Mouse (Mus musculus) gastrocnemius, postnatal 14 days (tissue): ENCODE results near the gene Vav1. TPM values are rescaled to one million over a fixed set of nuclear protein-coding genes. Genes with fewer than 3 reads are reported as not detected.
A peak's percentile ranks its signal among the peaks of the same experiment; 100 is the strongest.
"Not testable (repeated sequence)": the region's sequence is repeated elsewhere in the genome, so short reads cannot be mapped to it uniquely, and the experiment has no call there.

ENCODE experiments used
- DNase-seq: peaks from one replicate; pipeline ENCODE4 v3.0.0; 2021; ENCODE audit warnings: mixed read lengths
- intact Hi-C: fragments of 180-260 bp; cut with DNase I; formaldehyde crosslinking; loops from one replicate; pipeline ENCODE4 v1.15.1; 2025; ENCODE audit warnings: low total_unique reads
- total RNA-seq, 2 experiments: library from RNA; stranded (reverse); gene quantifications; 2 replicates each; pipeline ENCODE4 v1.2.3; 2021

Gene Vav1
- total RNA-seq, 2 experiments from 2014 or later, result 0.66 to 0.93 TPM

GRCm38 (mm10) chr17:57275111-57275996 is 3.5 kb upstream of the Vav1 start:
- DNase-seq, result peak; percentile 91
- intact Hi-C loops, result loop anchor here (5.0 to 10.0 kb wide), 2 partner anchors 58 to 471 kb away; no protein-coding TSS in a partner anchor

- intact Hi-C loops, result loop anchor here (2.0 to 10.0 kb wide), 3 partner anchors 27 to 471 kb away; partner anchors contain the start of genes Gpr108 and Trip10
Observed at GRCm38 (mm10) chr17:57275997-57276351, 2.9 kb upstream of the Vav1 start.

DNA sequence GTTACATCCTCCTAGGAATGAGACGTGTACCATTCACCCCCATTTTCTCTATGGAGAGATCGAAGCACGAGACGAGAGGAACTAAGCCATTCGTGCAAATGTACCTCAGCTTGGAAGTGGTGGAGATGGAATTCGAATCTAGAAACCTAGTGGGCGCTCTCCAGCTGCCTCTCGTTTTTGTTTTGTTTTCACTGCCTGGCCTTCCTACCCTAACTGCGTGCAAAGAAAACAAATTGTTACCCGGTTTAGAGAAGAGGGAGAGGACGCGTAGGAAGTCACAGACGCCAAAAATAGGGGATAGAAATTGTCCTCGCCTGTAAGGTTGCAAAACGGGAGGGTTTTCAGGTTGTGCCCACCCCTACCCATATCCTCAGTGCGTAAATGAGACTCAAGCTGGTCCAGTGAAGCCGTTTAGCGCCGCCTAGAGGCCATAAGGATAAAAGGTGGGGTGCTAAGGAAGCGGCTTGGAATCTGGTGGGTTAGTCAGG is 2.2 kb upstream of the Vav1 start:
- intact Hi-C loops, result loop anchor here (2.0 to 10.0 kb wide), 3 partner anchors 28 to 472 kb away; partner anchors contain the start of genes Gpr108 and Trip10
- peak; percentile 66 for DNase-seq

More at GRCm38 (mm10) chr17:57275997-57276351, 2.9 kb upstream of the Vav1 start:
- no peak for DNase-seq

DNA sequence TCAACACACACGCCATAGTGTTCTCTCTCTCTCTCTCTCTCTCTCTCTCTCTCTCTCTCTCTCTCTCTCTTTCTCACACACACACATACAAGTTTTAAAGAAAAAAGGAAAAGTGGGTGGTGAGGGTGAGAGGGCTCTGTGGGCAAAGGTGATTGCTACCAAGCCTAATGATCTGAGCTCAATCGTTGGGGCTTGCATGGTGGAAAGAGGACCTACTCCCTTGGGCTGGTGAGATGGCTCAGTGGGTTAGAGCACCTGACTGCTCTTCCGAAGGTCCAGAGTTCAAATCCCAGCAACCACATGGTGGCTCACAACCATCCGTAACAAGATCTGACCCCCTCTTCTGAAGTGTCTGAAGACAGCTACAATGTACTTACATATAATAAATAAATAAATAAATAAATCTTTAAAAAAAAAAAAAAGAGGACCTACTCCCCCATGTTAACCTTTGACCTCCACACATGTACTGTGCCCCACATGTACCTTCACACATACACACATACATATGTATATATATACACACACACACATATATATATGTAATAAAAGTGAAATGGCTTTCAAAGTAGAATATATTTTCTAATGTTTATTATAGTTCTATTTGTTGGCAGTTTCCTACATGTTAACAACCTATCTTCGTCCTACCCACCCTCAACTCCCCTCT is 1.2 kb upstream of the Vav1 start:
- intact Hi-C loops, result loop anchor here (2.0 to 10.0 kb wide), 3 partner anchors 29 to 473 kb away; partner anchors contain the start of genes Gpr108 and Trip10
- DNase-seq, result not testable (repeated sequence)

DNA sequence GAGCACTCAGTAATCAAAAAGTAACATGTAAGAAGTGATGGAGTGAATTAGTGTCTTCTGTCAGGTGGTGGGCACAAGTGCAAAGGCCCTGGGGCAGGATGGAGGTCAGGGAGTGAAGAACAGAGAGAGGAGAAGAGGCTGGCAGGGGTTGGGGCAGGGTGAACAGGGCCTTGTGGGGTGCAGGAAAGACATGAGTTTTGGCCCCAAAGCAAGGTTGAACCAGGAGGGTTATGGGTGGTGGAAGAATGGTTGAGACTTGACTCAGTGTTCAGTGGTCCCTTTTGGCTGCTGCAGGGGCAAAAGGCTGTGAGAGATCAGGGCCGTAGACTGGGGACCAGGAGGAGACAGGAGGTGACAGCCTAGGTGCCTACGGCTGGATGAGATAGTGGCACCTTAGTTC is 363 bp upstream of the Vav1 start:
- intact Hi-C loops, result loop anchor here (5.0 to 10.0 kb wide), 2 partner anchors 61 to 474 kb away; no protein-coding TSS in a partner anchor
- DNase-seq, result no peak

DNA sequence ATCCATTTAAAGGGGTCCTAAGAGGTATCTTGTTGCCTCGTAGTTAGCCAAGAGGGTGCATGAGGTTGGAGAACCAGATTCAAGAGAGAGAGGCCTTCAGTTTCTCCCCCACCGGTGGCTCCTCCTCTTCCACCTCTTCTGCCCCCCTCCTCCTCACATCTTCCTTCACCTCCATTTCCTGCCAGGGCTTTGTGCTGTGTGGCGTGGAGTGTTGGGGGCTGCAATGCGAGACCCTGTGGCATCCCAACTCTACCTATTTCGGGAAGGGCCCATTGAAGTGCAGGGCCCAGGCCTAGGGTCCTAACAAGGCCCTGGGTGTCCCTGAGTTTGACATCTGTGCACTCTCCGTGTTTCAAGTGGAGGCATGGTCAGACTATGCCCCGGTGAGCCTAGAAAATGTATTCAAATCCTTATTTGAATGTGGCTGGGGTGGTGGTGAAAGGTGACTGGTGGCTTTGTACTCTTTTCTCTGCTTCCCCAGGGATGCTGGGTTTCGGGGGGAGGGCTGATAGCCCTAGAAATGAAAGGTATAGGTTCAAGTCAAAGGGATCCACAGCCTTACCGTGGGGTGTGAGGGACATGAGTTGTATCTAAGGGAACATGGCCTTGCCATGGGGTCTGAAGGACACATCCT is 808 bp downstream of the Vav1 start:
- intact Hi-C loops, result loop anchor here (5.0 to 10.0 kb wide), 2 partner anchors 62 to 475 kb away; no protein-coding TSS in a partner anchor
- no peak for DNase-seq

DNA sequence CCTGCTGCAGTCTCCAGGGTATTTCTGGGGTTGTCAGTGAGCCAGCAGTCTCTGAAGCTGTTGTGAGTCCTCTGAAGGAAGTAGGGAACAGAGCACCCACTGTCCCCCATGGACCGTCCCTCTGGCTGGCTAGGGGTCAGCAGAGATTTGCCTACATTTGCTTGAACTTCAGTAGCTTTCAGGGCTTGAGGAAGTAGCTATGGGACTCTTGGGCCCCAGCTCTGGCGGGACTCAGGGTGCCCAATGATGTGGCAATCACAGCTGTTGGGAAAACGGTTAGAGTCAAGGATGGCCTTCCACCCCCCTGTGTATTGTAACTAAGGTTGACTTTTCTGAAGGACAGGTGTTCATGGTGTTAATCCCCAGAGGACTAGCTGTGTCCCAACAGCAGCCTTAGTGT is 1.5 kb downstream of the Vav1 start:
- intact Hi-C loops, result no loop called here
- DNase-seq, result no peak

DNA sequence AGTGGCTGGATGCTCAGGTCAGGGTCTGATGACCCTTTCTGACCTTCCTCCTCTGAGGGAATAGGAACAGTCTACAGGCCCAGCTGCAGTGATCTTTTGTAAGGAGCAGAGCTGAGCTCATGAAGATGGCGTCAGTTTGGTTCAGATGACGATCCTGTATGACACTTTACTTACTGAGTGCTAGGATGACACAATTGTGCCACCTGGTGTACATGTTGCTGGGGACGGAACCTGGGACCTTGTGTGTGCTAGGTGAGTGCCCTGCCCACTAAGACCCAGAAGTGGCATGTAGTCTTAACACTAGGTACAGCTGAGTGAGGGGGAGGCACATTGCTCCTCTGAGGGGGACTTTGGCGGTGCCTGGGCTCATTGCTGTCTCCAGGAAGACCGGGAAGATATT is 5.0 kb downstream of the Vav1 start:
- intact Hi-C loops, result no loop called here

DNA sequence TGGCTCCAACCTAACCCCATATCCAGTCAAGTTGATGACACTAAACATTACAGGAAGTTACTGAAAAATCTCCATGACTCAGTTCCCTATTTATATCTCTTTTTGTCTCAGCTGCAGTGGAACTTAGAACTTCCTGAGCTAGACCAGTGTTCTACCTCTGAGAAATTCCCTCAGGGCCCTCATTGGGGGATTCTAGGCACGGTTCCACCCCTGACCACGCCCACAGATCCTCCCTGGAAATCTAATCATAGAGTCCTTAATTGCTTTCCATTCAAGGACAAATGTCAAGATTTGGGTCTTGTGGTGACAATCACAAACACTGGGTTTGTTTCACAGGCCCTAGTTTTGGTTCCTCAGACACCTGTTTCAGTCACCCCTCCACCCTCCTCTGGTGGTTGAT is 6.2 kb downstream of the Vav1 start:
- intact Hi-C loops, result no loop called here

More for the DNA sequence above, 5.0 kb downstream of the Vav1 start:
- DNase-seq, result no peak

GRCm38 (mm10) chr17:57286718-57287355 is 7.9 kb downstream of the Vav1 start:
- DNase-seq, result no peak
- intact Hi-C loops, result no loop called here

More for the DNA sequence above, 6.2 kb downstream of the Vav1 start:
- no peak for DNase-seq

GRCm38 (mm10) chr17:57289252-57289651 is 10.4 kb downstream of the Vav1 start:
- intact Hi-C loops, result no loop called here
- no peak for DNase-seq

DNA sequence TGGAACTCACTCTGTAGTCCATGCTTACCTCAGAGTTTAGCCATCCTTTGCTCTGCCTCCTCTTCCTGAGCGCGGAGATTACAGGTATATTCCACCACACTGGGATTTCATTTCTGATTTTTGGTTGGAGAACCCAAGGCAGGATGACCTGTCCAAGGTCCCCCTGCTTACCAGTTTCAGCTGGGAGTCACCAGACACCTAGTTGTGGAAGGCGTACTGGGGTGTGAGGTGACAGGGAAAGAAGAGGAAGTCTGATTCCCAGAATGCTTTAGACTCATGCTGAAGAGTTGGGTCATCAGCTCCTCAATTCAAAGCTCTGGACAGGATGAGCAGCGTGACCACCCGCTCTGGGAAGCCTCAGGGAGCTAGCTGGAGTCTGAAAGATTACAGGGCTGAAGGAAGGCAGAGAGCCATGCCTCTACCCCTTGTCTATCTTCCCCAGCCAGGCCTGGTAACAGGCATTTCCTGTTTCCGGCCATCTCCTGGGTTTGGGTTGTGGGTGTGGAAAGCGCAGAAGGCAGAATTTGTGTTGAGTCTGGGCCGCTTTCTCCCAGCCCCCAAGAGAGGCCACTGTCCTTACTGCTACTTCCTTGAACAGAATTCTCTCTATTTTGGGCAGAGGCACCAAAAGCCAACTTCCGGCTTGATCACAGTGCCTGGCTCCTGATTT is 11.2 kb downstream of the Vav1 start:
- intact Hi-C loops, result no loop called here
- no peak for DNase-seq

GRCm38 (mm10) chr17:57290671-57291055 is 11.8 kb downstream of the Vav1 start:
- DNase-seq, result no peak
- intact Hi-C loops, result no loop called here

- intact Hi-C loops, result no loop called here
Observed at GRCm38 (mm10) chr17:57292302-57292701, 13.4 kb downstream of the Vav1 start.

GRCm38 (mm10) chr17:57292968-57293367 is 14.1 kb downstream of the Vav1 start:
- DNase-seq, result no peak
- intact Hi-C loops, result no loop called here

More at GRCm38 (mm10) chr17:57292302-57292701, 13.4 kb downstream of the Vav1 start:
- no peak for DNase-seq

GRCm38 (mm10) chr17:57295935-57296334 is 17.0 kb downstream of the Vav1 start:
- no peak for DNase-seq
- intact Hi-C loops, result no loop called here

GRCm38 (mm10) chr17:57297040-57297439 is 18.1 kb downstream of the Vav1 start:
- intact Hi-C loops, result no loop called here
- no peak for DNase-seq

GRCm38 (mm10) chr17:57305593-57305992 is 26.7 kb downstream of the Vav1 start:
- no peak for DNase-seq
- intact Hi-C loops, result no loop called here

GRCm38 (mm10) chr17:57307074-57307473 is 28.2 kb downstream of the Vav1 start:
- DNase-seq, result no peak
- intact Hi-C loops, result no loop called here
